Mouse (Mus musculus) myocyte (in vitro differentiated cells): Measurements from ENCODE around the gene Sergef. TPM values are rescaled to one million over a fixed set of nuclear protein-coding genes. Genes with fewer than 3 reads are reported as not detected.
"Not testable (repeated sequence)": the region's sequence is repeated elsewhere in the genome, so short reads cannot be mapped to it uniquely, and the experiment has no call there.

ENCODE experiments used
- H3K27me3 ChIP-seq: one replicate; pipeline ENCODE4 v1.6.1; 2011; ENCODE audit not compliant: control insufficient read depth, insufficient read depth, insufficient read length
- H3K36me3 ChIP-seq: one replicate; pipeline ENCODE4 v1.6.1; 2011; ENCODE audit not compliant: control insufficient read depth, insufficient read depth
- H3K4me2 ChIP-seq: one replicate; pipeline ENCODE4 v1.6.1; 2011; ENCODE audit warnings: low read depth, control low read depth
- H3K4me3 ChIP-seq: one replicate; pipeline ENCODE4 v1.5.1; 2011; ENCODE audit warnings: mild to moderate bottlenecking, control low read depth, moderate library complexity
- H3K79me2 ChIP-seq: one replicate; pipeline ENCODE4 v1.6.1; 2011; ENCODE audit not compliant: control insufficient read depth, insufficient read depth
- H3ac ChIP-seq: one replicate; pipeline ENCODE4 v1.6.1; 2011; ENCODE audit not compliant: control insufficient read depth, insufficient read length
- CEBPB ChIP-seq: IDR thresholded peaks from 2 replicates; pipeline ENCODE4 v1.6.1; 2011; ENCODE audit warnings: mild to moderate bottlenecking, moderate library complexity; ENCODE audit not compliant: poor library complexity, insufficient read depth, severe bottlenecking
- E2F4 ChIP-seq: IDR thresholded peaks from one replicate; pipeline ENCODE4 v1.6.1; 2011; ENCODE audit warnings: mild to moderate bottlenecking, control low read depth, moderate library complexity; ENCODE audit not compliant: insufficient read depth
- MAX ChIP-seq: IDR thresholded peaks from one replicate; pipeline ENCODE4 v1.6.1; 2011; ENCODE audit warnings: low read depth, mild to moderate bottlenecking, control low read depth
- MYOD1 ChIP-seq, 3 experiments: IDR thresholded peaks; one replicate each; pipeline ENCODE4 v1.6.1; 2011; ENCODE audit warnings: control low read depth in 2 of 3, low read depth in 2 of 3, mild to moderate bottlenecking in 2 of 3, moderate library complexity in 1 of 3; ENCODE audit not compliant: insufficient read length in 2 of 3, control insufficient read depth in 1 of 3
- MYOG ChIP-seq, 3 experiments: IDR thresholded peaks; one replicate each; pipeline ENCODE4 v1.6.1; 2011; ENCODE audit warnings: control low read depth in 2 of 3, low read depth in 2 of 3, mild to moderate bottlenecking in 2 of 3; ENCODE audit not compliant: insufficient read length in 2 of 3, control insufficient read depth in 1 of 3, insufficient read depth in 1 of 3
- POLR2A ChIP-seq: IDR thresholded peaks from one replicate; pipeline ENCODE4 v1.6.1; 2011; ENCODE audit warnings: low read depth, mild to moderate bottlenecking, control low read depth, moderate library complexity; ENCODE audit not compliant: insufficient read length
- POLR2AphosphoS2 ChIP-seq: IDR thresholded peaks from one replicate; pipeline ENCODE4 v1.6.1; 2011; ENCODE audit warnings: low read depth, control low read depth; ENCODE audit not compliant: insufficient read length
- REST ChIP-seq: IDR thresholded peaks from one replicate; pipeline ENCODE4 v1.6.1; 2011; ENCODE audit warnings: mild to moderate bottlenecking, control low read depth, moderate library complexity; ENCODE audit not compliant: insufficient read depth, insufficient read length
- SRF ChIP-seq: IDR thresholded peaks from one replicate; pipeline ENCODE4 v1.6.1; 2011; ENCODE audit warnings: low read depth; ENCODE audit not compliant: control insufficient read depth, insufficient read length
- TCF12 ChIP-seq: IDR thresholded peaks from one replicate; pipeline ENCODE4 v1.6.1; 2011; ENCODE audit warnings: mild to moderate bottlenecking, control low read depth; ENCODE audit not compliant: poor library complexity, insufficient read depth, severe bottlenecking
- TCF3 ChIP-seq: IDR thresholded peaks from one replicate; pipeline ENCODE4 v1.6.1; 2011; ENCODE audit warnings: low read depth, control low read depth; ENCODE audit not compliant: insufficient read length
- USF1 ChIP-seq: IDR thresholded peaks from one replicate; pipeline ENCODE4 v1.6.1; 2011; ENCODE audit warnings: low read depth, mild to moderate bottlenecking, control low read depth, moderate library complexity
- polyA plus RNA-seq: library from polyadenylated mRNA; unstranded; fragments of >200 nt; fragmentation: generic; extraction: Trizol; gene quantifications from one replicate; pipeline ENCODE4 v1.2.1, GENCODE M21; 2012; ENCODE audit warnings: missing spikeins

Sergef gene
- polyA plus RNA-seq, 1 experiment: 13.9 TPM

DNA sequence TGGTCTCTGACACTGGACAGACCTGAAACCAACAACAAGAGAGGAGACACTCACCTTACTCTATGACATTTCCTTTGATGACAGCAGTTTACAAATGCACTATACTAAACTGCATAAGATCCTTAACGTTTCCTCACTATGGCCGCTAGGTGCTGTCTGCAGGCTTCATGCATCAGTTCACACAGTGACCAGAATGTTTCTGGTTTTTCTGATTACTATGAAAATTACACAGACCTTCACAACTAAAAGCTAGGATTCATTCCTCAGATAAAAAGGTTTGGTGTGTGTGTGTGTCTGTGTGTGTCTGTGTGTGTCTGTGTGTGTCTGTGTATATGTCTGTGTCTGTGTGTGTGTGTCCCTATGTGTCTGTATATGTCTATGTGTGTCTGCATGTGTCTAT, 63.7 kb downstream of the Sergef start:
- Histone ChIP-seq H3ac (no peak overlapping the region), H3K4me2 (no peak overlapping the region), H3K4me3 (no peak overlapping the region), H3K27me3 (no peaks in the 10 kb centered on the region), H3K36me3 (no peaks in the 10 kb centered on the region), H3K79me2 (no peaks in the 10 kb centered on the region)
- TF ChIP-seq TCF12: no peak
- no peak for TF ChIP-seq TCF3
- TF ChIP-seq POLR2AphosphoS2: no peak
- TF ChIP-seq MAX: no peak
- TF ChIP-seq SRF: no peak
- no peak for TF ChIP-seq POLR2A
- TF ChIP-seq REST: no peak
- TF ChIP-seq E2F4: no peak
- TF ChIP-seq MYOD1 (IDR thresholded peaks at IDR 0.05; ENCODE audit: control insufficient read depth in 1 of 3, insufficient read length in 2 of 3, low read depth in 2 of 3): no peak
- no peak for TF ChIP-seq MYOG (IDR thresholded peaks at IDR 0.05; ENCODE audit: control insufficient read depth in 1 of 3, insufficient read depth in 1 of 3, insufficient read length in 2 of 3, low read depth in 2 of 3)
- no peak for TF ChIP-seq CEBPB
- TF ChIP-seq USF1: no peak

- no peaks in the 10 kb centered on the region for H3K36me3 ChIP-seq
- no peak overlapping the region for H3K4me2 ChIP-seq
- no peaks in the 10 kb centered on the region for H3K79me2 ChIP-seq
- TF ChIP-seq MYOD1 (IDR thresholded peaks at IDR 0.05; ENCODE audit: control insufficient read depth in 1 of 3, insufficient read length in 2 of 3, low read depth in 2 of 3): no peak
- no peak overlapping the region for H3K4me3 ChIP-seq
- no peak overlapping the region for H3ac ChIP-seq
- no peaks in the 10 kb centered on the region for H3K27me3 ChIP-seq
Measured at GRCm38 (mm10) chr7:46572803-46573594, 66.6 kb downstream of the Sergef start.

- H3K36me3 ChIP-seq, H3K4me2 ChIP-seq, H3K27me3 ChIP-seq, H3K79me2 ChIP-seq, H3K4me3 ChIP-seq, H3ac ChIP-seq: not testable (repeated sequence)
Measured at GRCm38 (mm10) chr7:46569509-46569908, 70.1 kb downstream of the Sergef start.

- H3K79me2 ChIP-seq: no peaks in the 10 kb centered on the region
- no peaks in the 10 kb centered on the region for H3K27me3 ChIP-seq
- H3K36me3 ChIP-seq: no peaks in the 10 kb centered on the region
- H3K4me3 ChIP-seq: no peak overlapping the region
- no peak overlapping the region for H3ac ChIP-seq
- TF ChIP-seq MYOD1 (IDR thresholded peaks at IDR 0.05; ENCODE audit: control insufficient read depth in 1 of 3, insufficient read length in 2 of 3, low read depth in 2 of 3) (no peak), REST (no peak), E2F4 (no peak), CEBPB (no peak), TCF3 (no peak), USF1 (no peak), SRF (no peak), POLR2A (no peak)
- H3K4me2 ChIP-seq: no peak overlapping the region
Measured at GRCm38 (mm10) chr7:46566318-46567007, 73.1 kb downstream of the Sergef start.

DNA sequence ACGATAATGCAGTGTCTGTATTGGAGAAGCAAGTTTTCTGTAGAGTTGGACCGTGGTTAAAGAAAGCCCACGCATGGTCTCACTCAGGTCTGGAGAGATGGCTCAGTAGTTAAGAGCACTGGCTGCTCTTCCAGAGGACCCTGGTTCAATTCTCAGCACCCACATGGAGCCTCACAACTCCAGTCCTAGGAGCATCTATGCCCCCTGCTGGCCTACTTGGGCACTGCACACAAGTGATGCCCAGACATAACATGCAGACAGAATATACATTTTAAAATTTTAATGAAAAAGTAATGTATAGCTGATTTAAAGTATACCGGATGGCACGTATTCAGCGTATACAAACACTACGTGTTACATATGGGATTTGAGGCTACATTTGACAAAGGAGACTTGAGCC, 74.2 kb downstream of the Sergef start:
- H3K4me2 ChIP-seq: no peak overlapping the region
- no peaks in the 10 kb centered on the region for H3K36me3 ChIP-seq
- no peaks in the 10 kb centered on the region for H3K79me2 ChIP-seq
- H3K27me3 ChIP-seq: no peaks in the 10 kb centered on the region
- H3ac ChIP-seq: no peak overlapping the region
- TF ChIP-seq POLR2AphosphoS2 (no peak), MYOD1 (IDR thresholded peaks at IDR 0.05; ENCODE audit: control insufficient read depth in 1 of 3, insufficient read length in 2 of 3, low read depth in 2 of 3) (no peak), E2F4 (no peak), USF1 (no peak), POLR2A (no peak), MAX (no peak), REST (no peak), MYOG (IDR thresholded peaks at IDR 0.05; ENCODE audit: control insufficient read depth in 1 of 3, insufficient read depth in 1 of 3, insufficient read length in 2 of 3, low read depth in 2 of 3) (no peak), CEBPB (no peak), TCF12 (no peak), TCF3 (no peak)
- H3K4me3 ChIP-seq: no peak overlapping the region
